Mouse (Mus musculus): Measurements from ENCODE around the gene Gm47959. TPM values are rescaled to one million over a fixed set of nuclear protein-coding genes. Genes with fewer than 3 reads are reported as not detected.
"Not testable (repeated sequence)": the region's sequence is repeated elsewhere in the genome, so short reads cannot be mapped to it uniquely, and the experiment has no call there.

Gene Gm47959
- not detected for total RNA-seq (2021)
- long read RNA-seq, experiment 1: 0 reads
- long read RNA-seq, experiment 2: 0 reads

GRCm38 (mm10) chr1:83000306-83000705, at the start of gene Gm47959:
Gene Gm47959 (plus strand): TSS chr1:83000548.
- DNase-seq (ENCODE audit: low spot score in 2 of 2); intact Hi-C loops (cut with DNase I): not testable (repeated sequence)

- intact Hi-C loops (cut with DNase I); DNase-seq (ENCODE audit: low spot score in 2 of 2): not testable (repeated sequence)
Observed at GRCm38 (mm10) chr1:82955913-82956312, 44.4 kb upstream of the Gm47959 start, which contains the start of gene Gm7544. Gene Gm7544 (minus strand): TSS chr1:82956013.

GRCm38 (mm10) chr1:82959870-82960385, 40.4 kb upstream of the Gm47959 start, which contains the start of gene Gm47955:
Gene Gm47955 (plus strand): TSS chr1:82960286.
- intact Hi-C loops (cut with DNase I): no loop called here
- no peak for DNase-seq (ENCODE audit: low spot score in 2 of 2)

GRCm38 (mm10) chr1:82966413-82966812, 33.9 kb upstream of the Gm47959 start:
- intact Hi-C loops (cut with DNase I): no loop called here
- DNase-seq (ENCODE audit: low spot score in 2 of 2): no peak

GRCm38 (mm10) chr1:82972046-82972445, 28.3 kb upstream of the Gm47959 start:
- intact Hi-C loops (cut with DNase I): loop anchor here (5.0 kb wide), 1 partner anchor 185 kb away; no protein-coding TSS in a partner anchor
- no peak for DNase-seq (ENCODE audit: low spot score in 2 of 2)

- intact Hi-C loops (cut with DNase I): loop anchor here (5.0 kb wide), 1 partner anchor 186 kb away; no protein-coding TSS in a partner anchor
- DNase-seq (ENCODE audit: low spot score in 2 of 2): no peak
Observed at GRCm38 (mm10) chr1:82973244-82973643, 27.1 kb upstream of the Gm47959 start.

- intact Hi-C loops (cut with DNase I): loop anchor here (5.0 kb wide), 1 partner anchor 187 kb away; no protein-coding TSS in a partner anchor
- DNase-seq (ENCODE audit: low spot score in 2 of 2): no peak
Observed at GRCm38 (mm10) chr1:82973901-82974300, 26.4 kb upstream of the Gm47959 start.

GRCm38 (mm10) chr1:82974342-82974741, 26.0 kb upstream of the Gm47959 start:
- DNase-seq (ENCODE audit: low spot score in 2 of 2): no peak
- intact Hi-C loops (cut with DNase I): loop anchor here (5.0 kb wide), 1 partner anchor 187 kb away; no protein-coding TSS in a partner anchor

- intact Hi-C loops (cut with DNase I): no loop called here
- DNase-seq (ENCODE audit: low spot score in 2 of 2): no peak
Observed at GRCm38 (mm10) chr1:82975750-82976149, 24.6 kb upstream of the Gm47959 start.

- intact Hi-C loops (cut with DNase I): no loop called here
- DNase-seq (ENCODE audit: low spot score in 2 of 2): no peak
Observed at GRCm38 (mm10) chr1:82977840-82978239, 22.5 kb upstream of the Gm47959 start.

GRCm38 (mm10) chr1:82986738-82987137, 13.6 kb upstream of the Gm47959 start:
- DNase-seq (ENCODE audit: low spot score in 2 of 2): no peak

GRCm38 (mm10) chr1:82987530-82988198, 12.7 kb upstream of the Gm47959 start:
- DNase-seq (ENCODE audit: low spot score in 2 of 2): peak; percentile 82
- intact Hi-C loops (cut with DNase I): loop anchor here (1.0 kb wide), 1 partner anchor 200 kb away; no protein-coding TSS in a partner anchor

More at GRCm38 (mm10) chr1:82986738-82987137, 13.6 kb upstream of the Gm47959 start:
- intact Hi-C loops (cut with DNase I): loop anchor here (1.0 kb wide), 1 partner anchor 199 kb away; no protein-coding TSS in a partner anchor

GRCm38 (mm10) chr1:82991062-82991461, 9.3 kb upstream of the Gm47959 start:
- DNase-seq (ENCODE audit: low spot score in 2 of 2): no peak
- intact Hi-C loops (cut with DNase I): no loop called here

GRCm38 (mm10) chr1:82991596-82991995, 8.8 kb upstream of the Gm47959 start:
- no peak for DNase-seq (ENCODE audit: low spot score in 2 of 2)
- intact Hi-C loops (cut with DNase I): no loop called here

- DNase-seq (ENCODE audit: low spot score in 2 of 2): no peak
- intact Hi-C loops (cut with DNase I): no loop called here
Observed at GRCm38 (mm10) chr1:82992093-82992492, 8.3 kb upstream of the Gm47959 start.

GRCm38 (mm10) chr1:82993947-82994346, 6.4 kb upstream of the Gm47959 start:
- intact Hi-C loops (cut with DNase I): no loop called here
- DNase-seq (ENCODE audit: low spot score in 2 of 2): no peak

GRCm38 (mm10) chr1:83006218-83007179, 6.2 kb downstream of the Gm47959 start:
- intact Hi-C loops (cut with DNase I): no loop called here

GRCm38 (mm10) chr1:83007471-83007870, 7.1 kb downstream of the Gm47959 start:
- no peak for DNase-seq (ENCODE audit: low spot score in 2 of 2)
- intact Hi-C loops (cut with DNase I): no loop called here

More at GRCm38 (mm10) chr1:83006218-83007179, 6.2 kb downstream of the Gm47959 start:
- no peak for DNase-seq (ENCODE audit: low spot score in 2 of 2)

GRCm38 (mm10) chr1:83014477-83014876, 14.1 kb downstream of the Gm47959 start:
- DNase-seq (ENCODE audit: low spot score in 2 of 2): no peak
- intact Hi-C loops (cut with DNase I): no loop called here

All from left cerebral cortex, postnatal 14 days (tissue).